Mouse (Mus musculus) brown adipose tissue, adult 24 weeks (tissue): ENCODE measurements around the gene Hist3h2a. TPM values are rescaled to one million over a fixed set of nuclear protein-coding genes. Genes with fewer than 3 reads are reported as not detected.

Experiments used
- H3K27ac ChIP-seq: fragments of 200-500 bp; replicated peaks from 2 replicates; pipeline ENCODE4 v1.5.1; 2012; ENCODE audit warnings: low read depth, mild to moderate bottlenecking, low read length
- H3K4me1 ChIP-seq: fragments of 200-500 bp; 2 replicates; pipeline ENCODE4 v1.6.1; 2012; ENCODE audit warnings: low read length, mixed read lengths; ENCODE audit not compliant: control insufficient read depth, insufficient read depth, insufficient read length
- H3K4me3 ChIP-seq: fragments of 200-500 bp; 2 replicates; pipeline ENCODE4 v1.5.1; 2012; ENCODE audit warnings: low read depth, mild to moderate bottlenecking, low read length, moderate library complexity; ENCODE audit not compliant: insufficient read depth
- polyA plus RNA-seq: library from polyadenylated mRNA; stranded (reverse); fragments of >200 nt; gene quantifications from 2 replicates; pipeline ENCODE4 v1.2.4, GENCODE M21; 2012; ENCODE audit not compliant: missing spikeins, insufficient read depth, insufficient read length

Hist3h2a gene
- polyA plus RNA-seq, 1 experiment: 8.2 TPM

DNA sequence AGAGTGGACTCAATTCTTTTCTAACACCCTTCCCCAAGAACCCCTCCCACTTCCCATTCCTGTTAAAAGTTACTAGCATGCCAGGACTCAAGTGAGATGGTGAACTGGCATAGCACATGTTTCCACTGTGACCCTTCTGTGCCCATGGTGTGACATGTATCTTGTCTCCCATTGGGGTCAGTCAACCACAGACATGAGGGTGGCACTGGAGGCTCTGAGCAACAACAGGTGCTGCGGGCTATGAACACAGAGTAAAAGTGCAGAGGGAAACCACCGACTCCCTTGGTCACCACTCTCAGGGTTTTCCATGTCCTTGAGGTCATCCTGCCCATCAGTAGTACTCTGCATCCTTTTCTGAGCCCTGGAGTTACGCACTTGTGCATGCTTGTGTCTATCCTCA is 17.3 kb downstream of the Hist3h2a start:
- Histone ChIP-seq H3K4me1 (0 out of 2 replicates have a peak, but pooled peaks cover 2% of the 10 kb centered on the region), H3K27ac (no peak overlapping the region)

DNA sequence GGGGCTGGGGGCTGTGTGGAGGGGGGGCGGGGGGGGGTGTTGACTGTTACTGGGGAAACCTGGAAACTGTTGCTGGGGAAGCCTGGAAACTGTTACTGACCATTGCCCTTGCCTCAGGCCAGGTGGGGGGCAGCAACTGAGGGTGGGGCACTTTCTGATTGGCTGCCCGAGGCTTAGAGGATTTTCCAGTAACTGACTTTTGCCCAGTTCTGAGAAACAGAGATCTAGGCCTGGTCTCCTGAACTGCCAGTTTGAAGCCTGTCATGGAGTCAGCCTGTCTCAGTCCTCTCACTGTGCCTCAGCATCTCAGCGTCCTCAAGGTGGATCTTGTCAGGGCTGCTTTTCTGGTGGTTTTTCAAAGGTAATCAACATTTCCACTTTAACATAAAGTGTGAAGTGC is 19.9 kb downstream of the Hist3h2a start:
- H3K4me3 ChIP-seq: no peak overlapping the region
- peaks cover 4% of the 10 kb centered on the region; the same call in 1 of the 2 replicates for H3K4me1 ChIP-seq
- no peak overlapping the region for H3K27ac ChIP-seq

More for the DNA sequence above, 17.3 kb downstream of the Hist3h2a start:
- no peak overlapping the region for H3K4me3 ChIP-seq

DNA sequence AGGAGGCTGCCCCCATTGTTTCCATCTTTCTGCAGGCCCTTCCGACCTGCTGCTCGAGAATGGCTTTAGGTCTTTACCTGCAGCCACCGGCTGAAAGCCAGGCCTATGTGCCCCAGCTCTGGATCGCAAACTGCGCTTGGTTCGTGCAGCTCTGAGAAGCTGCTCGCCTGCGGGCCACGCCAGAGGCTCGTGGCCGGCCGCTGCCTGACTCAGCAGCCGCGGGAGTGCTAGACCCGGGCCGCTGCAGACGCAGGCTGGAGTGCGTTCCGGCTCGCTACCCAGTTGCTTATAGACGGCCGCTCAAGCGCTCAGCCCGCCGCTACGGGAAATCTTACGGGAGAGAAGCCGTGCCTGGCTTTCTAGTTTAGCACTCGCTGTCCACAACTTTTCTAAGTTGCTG is 22.7 kb downstream of the Hist3h2a start:
- Histone ChIP-seq H3K4me3 (peak overlapping the region; percentile 86), H3K4me1 (peaks cover 14% of the 10 kb centered on the region), H3K27ac (no peak overlapping the region)

DNA sequence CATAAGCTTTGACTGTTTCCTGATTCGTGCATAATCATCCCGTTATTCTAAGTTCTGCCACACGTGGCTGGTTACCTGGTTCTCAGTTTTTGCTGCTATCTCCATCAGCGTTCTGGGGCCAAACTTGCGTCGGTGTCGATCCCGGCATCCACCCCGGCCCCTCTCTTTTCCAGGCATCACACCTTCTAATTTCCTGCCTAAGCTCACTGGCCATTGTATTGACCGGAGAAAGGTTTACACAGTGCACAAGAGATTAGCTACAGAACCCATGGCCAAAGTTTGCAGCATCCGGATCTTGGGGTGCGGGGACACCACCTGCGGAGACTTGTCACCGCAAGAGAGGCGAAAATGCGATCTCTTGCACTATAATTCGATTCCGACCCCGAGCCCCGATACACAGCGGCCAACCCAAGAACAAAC is 23.1 kb downstream of the Hist3h2a start:
- H3K4me1 ChIP-seq: peaks cover 14% of the 10 kb centered on the region
- peak overlapping the region; percentile 86 for H3K4me3 ChIP-seq
- peak overlapping the region; percentile 37 for H3K27ac ChIP-seq

DNA sequence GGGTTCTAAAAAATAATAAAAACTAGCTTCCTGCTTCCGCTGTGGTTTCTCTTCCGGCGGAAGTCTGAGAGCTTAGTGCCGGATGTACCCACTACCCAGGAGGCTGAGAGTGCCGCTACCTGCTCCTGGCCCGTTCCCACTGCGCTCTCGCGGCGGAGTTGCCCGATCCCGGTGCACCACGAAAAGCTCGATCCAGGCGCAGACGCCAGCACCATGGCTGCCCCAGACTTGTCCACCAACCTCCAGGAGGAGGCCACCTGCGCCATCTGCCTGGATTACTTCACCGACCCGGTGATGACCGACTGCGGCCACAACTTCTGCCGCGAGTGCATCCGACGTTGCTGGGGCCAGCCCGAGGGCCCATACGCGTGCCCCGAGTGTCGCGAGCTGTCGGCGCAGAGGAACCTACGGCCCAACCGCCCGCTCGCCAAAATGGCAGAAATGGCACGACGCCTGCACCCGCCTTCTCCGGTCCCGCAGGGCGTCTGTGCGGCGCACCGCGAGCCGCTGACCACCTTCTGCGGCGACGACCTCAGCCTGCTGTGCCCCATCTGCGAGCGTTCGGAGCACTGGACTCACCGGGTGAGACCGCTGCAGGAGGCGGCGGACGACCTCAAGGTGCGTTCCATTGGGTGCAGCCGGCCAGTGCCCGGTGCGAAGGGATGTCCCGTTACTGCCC is 23.7 kb downstream of the Hist3h2a start, which contains the start of gene Trim11:
Trim11 (plus strand) TSS at position 67 of the 679 bp plus-strand sequence.
- peak within 1 kb of the TSS; percentile 70 for H3K27ac ChIP-seq
- peaks cover 14% of the 10 kb centered on the region for H3K4me1 ChIP-seq
- H3K4me3 ChIP-seq: peak within 1 kb of the TSS; percentile 86

DNA sequence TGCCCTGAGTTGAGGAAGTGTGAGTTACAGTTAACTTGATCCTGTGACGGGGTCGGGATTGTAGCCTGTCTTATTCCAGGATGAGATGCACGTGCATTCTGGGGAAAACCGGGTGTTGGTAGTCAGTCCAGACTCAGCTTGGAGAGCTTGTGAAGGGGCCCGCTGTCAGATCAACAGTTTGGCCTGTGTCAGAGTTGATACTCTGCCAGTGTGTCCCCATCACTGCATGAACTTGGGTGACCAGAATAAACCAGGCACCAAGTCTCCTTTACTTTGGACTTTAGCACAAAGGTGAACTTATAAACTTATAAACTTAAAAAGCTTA is 24.2 kb downstream of the Hist3h2a start:
- Histone ChIP-seq H3K4me3 (peak overlapping the region; percentile 86), H3K27ac (peak overlapping the region; percentile 70), H3K4me1 (peaks cover 14% of the 10 kb centered on the region)

DNA sequence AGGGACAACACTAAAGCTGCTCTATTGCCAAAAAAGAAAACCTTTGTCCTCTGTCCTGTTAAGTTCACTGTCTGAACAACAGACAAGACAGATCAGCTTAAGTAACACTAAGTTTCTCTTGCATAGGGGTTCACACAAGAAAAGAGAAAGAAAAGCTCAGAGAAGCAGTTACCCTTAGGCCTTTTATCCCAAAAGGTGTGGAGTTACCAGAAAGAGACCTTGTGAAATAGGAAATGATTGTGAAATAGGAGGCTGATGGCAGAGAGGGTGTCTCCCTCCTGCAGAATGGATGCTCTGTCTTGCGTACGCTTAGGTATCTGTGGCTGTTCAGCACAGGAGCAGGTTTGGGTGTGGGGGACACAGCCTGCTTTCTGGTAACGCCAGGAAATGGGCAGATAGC is 24.7 kb downstream of the Hist3h2a start:
- H3K27ac ChIP-seq: 0 out of 2 replicates have a peak overlapping the region, but pooled peaks have one; percentile 6
- H3K4me3 ChIP-seq: peak overlapping the region; percentile 86
- peaks cover 14% of the 10 kb centered on the region for H3K4me1 ChIP-seq

DNA sequence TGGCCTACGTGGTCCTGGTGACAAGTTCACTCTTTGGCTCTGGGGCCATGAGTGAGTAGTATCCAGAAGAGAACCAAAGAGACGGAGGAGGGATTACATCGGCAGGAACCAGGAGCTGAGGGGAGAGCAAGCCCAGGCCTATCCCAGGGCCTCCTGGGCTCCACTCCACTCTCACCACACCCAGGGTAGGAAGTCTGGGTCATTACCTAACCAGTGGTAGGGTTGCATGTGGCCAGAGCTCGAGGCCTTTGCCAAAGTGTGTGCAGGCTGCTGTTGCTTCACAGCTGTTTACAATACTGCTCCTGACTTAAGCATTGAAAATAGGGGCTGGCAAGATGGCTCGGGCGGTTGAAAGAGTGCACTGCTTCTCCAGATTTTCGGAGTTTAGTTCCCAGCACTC is 25.2 kb downstream of the Hist3h2a start:
- Histone ChIP-seq H3K4me1 (peaks cover 14% of the 10 kb centered on the region), H3K4me3 (peak overlapping the region; percentile 86), H3K27ac (0 out of 2 replicates have a peak overlapping the region, but pooled peaks have one; percentile 6)

DNA sequence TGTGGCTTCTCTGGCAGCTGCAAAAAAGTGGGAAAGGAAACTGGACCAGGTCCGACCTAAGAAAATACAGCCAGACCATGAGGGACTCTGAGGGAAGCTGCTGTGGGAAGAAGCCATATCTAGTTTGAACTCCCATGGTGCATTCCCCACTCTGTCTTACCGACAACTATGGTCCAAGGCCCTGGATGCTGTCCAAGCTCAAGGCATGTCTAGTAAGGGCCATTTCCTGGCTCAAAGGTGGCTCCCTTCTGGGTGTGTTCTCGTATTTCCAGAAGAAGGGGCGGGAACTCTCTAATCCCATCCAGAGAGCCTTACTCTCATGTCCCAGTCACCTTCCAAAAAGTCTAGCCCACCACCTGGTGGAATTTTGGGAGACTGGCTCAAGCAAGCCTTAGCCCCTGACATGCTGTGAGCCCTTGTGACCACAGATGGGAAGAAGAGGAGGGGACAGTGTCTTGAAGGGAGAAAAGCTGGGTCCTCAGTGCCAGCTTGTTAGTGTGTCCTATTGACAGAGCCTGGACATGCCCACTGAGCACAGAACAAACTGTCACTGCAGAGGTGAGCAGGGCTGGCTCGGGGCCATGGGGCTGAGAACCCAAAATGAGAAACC is 26.0 kb downstream of the Hist3h2a start:
- peaks cover 14% of the 10 kb centered on the region for H3K4me1 ChIP-seq
- no peak overlapping the region for H3K4me3 ChIP-seq
- no peak overlapping the region for H3K27ac ChIP-seq

DNA sequence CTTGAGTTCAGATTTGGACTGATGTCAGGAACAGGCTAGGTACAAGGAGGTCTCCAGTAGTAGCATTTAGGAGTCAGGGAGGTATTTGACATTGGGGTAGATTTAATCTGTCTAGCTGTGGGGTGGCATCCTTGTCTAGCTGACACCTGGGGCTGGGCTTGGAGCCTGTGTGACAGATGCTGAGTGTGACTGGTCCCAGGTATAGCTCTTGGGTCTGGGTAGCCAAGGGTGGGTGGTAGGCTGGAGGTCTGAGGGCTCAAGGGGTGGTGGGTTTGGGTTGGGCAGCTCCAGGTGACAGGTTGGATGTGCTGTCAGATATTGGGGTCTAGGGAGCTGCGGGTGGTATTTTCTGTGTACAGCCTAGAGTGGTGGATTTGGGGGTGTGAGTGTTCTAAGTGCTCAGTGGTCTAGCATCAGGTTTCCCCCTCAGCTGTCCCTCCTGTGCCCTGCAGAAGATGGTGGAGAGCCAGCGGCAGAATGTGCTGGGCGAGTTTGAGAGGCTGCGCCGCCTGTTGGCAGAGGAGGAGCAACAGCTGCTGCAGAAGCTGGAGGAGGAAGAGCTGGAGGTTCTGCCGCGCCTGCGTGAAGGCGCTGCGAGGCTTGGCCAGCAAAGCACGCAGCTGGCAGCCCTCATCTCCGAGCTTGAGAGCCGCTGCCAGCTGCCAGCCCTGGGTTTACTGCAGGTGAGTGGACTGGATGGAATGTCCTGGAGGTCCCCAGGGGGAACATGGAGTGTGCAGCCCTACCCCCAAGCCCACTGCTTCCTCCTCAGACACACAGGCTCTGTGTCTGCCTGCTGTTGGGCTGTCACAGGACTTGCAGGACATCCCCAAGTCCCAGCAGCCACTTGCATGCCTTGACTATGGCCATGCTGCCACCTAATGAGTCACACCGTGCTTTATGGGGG is 27.3 kb downstream of the Hist3h2a start:
- Histone ChIP-seq H3K4me1 (peaks cover 11% of the 10 kb centered on the region), H3K27ac (no peak overlapping the region), H3K4me3 (no peak overlapping the region)

DNA sequence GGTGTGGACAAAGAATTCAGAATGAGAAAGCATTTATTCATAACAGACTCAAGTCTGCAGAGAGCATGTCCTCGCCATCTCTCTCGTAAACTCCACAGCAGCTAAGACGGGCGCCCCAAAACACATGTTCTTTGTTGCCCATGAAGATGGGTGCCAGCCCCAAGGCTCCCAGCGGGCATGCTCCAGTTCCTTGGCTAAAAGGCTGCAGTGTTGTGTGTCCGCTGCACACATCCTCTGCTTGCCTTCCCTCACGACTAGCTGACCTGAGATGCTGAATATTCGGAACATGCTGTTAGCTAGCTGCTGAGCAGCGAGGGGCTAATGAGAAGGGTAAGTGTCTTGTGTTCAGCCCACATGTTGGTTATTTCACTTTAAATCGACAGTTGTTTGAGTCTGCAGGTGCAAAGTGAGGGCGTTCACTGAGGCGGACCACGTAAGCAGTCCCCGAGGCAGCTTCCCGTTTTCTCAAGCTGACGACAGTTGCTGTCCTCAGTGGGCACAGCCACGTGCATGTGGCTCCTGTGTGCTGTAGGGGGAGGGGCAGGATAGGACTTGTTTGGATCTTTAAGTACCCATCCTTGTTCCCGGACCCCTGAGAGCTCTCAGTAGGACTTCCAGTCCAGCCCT is 28.1 kb downstream of the Hist3h2a start:
- Histone ChIP-seq H3K4me3 (no peak overlapping the region), H3K27ac (no peak overlapping the region), H3K4me1 (peaks cover 11% of the 10 kb centered on the region)

DNA sequence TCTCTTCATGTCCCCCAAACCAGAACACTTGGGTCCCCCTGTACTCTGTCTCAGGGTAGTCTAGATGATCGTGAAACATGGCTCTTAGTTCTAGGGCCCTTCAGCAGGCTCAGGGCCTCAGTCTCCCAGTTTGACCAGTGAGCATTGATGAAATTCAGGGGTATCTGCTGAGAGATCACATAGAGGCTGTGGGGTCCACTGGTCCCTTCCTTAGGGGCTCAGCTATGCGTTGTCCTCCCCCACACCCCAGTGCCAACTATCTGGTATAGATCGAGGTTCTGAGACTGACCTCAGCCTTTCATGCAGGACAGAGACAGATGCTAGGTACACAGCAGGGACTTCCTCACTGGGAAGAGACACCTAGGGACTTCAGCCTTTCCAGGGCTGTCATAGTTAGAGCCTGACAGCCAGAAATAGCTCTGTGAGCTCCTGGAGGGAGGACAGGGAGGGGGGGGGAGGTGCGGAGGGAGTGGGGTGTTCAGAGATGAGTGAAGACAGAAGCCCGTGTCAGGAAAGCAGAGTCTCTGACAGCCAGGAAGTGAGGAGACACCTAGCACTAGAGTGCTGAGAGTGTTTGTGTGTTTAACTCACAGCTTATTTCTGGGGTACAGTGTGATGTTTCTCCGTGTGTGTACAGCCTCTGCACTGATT is 29.3 kb downstream of the Hist3h2a start:
- H3K4me1 ChIP-seq: peaks cover 11% of the 10 kb centered on the region
- no peak overlapping the region for H3K27ac ChIP-seq
- no peak overlapping the region for H3K4me3 ChIP-seq

DNA sequence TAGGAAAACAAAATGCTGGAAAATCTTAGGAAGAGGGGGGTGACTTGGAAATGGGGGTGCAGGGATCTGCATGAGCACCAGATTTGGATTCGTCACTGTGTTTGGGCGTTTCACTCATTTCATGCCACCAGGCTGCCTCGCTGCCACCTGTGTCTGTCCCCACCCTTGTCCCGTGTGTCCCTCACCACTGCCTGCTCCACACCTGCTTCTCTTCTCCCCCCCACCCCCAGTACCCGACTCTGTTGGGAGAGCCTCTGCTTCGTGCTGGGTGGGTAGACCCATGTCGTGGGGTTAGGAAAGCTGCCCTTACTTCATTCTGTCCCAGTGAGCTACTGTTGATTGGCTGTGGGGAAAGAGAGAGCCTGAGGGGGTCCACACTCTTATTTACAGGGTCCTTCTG is 30.2 kb downstream of the Hist3h2a start:
- H3K27ac ChIP-seq: no peak overlapping the region
- peaks cover 7% of the 10 kb centered on the region for H3K4me1 ChIP-seq
- H3K4me3 ChIP-seq: no peak overlapping the region

DNA sequence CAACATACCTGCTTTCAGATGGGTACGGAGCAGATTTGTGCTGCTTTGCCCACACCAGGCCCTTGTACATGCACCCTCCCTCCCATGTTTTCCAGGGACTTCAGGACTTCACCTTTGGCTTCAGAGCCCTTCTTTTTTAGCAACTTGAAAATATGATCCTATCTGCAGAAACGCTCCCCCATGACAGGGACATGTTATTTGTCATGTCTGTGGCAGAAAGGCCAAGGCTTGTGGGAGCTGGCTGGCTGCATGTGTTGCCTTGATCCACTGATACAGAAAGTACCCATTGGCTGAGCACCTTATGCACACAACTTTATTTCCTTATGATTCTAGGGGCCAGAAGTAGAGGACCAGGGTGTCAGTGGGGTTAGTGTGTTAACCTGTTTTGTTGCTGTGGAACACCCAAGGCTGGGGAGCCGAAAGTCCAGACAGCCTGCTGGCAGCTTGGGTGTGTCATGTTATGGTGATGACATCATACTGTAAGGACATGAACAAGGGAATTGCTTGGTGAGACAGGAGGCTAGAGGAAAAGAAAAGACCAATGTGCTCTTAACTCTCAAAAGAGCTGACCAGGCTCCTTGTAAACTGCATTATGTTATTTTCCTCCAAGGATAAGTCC is 30.9 kb downstream of the Hist3h2a start:
- Histone ChIP-seq H3K4me3 (no peak overlapping the region), H3K4me1 (peaks cover 4% of the 10 kb centered on the region), H3K27ac (no peak overlapping the region)
